Mouse (Mus musculus): ENCODE data around the gene Krt4.

Gene Krt4

DNA sequence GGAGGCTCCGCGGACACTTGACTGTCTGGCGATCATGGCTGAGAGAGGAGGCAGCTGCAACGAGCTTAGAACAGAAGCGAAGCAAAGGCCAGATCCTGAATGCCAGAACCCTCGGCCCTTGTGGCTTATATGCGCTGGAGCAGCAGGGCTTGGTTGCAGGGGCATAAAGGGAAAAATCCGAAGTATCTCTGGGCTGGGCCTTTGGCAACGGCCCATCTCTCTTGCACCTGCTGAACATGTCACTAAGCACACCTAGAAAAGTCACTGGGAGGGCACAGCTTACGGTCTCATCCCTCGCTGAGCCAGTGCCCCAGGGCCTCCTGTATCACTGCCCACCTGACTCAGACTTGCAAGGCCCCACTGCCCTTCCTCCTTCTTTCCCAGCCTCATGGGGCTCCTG is at the start of gene Krt4:
Gene Krt4, minus strand, starts transcription at position 101 of the 400 bp plus-strand sequence.
- DNase-seq (ENCODE audit: low read depth) = no peak

DNA sequence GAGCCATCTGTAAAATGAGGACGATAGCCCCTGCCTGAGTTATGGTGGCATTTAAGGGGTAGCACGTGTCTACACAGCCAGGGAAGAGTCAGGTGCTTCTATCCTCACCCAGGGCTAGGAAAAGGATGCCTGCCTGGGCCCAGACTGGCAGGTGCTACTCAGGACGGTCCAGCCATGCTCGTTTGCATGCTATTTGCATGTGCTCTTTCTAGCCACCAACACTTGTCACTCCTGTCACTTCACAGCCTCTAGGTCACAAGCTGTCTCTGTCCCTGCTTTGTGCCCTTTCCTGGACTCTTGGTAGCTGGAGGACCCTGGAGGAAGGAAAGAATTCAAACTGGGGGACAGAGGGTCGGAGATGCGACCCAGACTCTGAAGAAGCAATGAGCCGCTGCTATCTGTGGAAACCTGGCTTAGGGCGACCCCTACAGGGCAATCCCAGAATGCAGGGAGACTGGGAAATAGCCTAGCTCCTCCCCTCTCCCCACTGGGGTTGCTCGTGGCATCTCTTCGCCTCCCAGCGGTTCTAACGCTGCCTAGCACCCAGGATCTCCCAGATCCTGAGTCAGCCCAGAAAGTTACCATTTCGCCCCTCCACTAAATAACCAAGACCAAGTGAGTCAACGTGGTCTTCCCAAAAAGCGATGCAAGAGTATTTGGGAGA is 49.0 kb upstream of the Krt4 start:
- peak; percentile 89 for DNase-seq (ENCODE audit: low read depth)

DNA sequence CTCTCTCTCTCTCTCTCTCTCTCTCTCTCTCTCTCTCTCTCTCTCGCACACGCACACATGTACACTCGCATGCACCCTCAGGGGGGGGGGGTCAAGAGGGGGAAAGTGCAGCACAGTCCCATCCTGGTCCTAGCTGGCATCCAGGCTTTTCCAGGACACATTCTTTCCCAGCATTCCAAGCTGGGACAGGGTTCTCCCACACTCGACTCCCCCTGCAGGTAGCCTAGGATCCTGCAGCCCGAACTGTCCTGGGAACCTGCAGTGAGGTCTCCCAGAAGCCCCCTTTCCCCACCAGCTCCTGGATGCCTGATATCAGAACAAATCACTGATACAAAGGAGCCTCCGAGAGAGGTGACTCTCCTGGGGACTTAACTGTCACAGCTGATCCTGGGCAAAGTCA is 46.0 kb upstream of the Krt4 start:
- no peak for DNase-seq (ENCODE audit: low read depth)

DNA sequence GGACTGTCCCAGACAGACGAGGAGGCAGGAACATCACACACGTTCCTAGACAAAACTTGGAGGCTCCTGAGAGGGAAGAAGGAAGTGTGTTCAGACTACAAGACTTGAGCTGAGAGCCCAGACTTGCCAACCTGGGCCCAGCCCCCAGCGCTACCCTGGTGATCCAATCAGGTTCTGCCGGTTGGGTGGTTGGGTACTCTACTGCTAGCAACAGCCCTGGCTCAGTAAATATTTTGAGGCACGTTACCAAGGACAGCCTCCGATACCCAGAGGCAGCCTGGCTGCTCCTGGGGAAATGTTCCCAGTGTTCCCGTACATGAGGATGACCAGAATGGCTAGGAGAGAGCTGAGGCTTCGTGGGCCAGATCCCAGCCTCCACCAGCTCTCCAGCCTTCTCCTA is 42.3 kb upstream of the Krt4 start:
- DNase-seq (ENCODE audit: low read depth) = no peak

DNA sequence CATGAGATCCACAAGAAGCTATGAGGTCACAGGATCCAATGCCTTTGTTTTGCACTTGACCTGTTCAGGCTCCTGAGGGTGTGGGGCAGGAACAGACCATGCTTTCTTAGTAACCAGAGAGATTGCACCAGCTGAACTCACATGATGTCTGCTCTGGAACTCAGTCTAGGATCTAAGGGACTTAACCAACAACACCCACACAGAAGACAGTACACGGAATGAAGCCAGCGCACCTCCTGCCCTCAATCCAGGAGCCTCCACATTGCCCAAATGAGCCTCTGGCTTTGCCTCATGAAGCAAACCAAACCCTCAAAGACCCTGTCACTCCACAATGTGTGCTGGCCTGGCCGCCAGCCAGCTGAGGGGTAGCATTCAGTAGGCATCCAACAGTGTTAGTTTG is 34.4 kb upstream of the Krt4 start:
- no peak for DNase-seq (ENCODE audit: low read depth)

DNA sequence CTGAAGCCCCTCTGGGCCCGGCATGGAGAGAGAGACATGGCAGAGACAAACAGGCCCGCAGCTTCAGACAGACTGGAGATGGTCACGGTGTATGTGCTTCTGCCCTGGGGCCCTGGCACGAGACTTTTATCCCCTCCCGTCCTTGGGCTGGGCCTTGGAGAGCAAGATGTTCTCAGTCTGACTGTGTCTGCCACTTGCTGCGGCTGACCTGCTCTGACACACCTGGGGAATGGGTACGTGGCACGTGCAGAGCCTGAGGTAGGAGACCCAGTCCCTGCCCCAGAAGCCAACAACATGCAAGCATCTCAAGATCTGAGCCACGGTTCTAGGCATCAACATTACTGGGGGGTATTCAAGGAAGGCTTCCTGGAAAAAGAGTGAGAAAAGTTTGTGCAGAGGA is 29.7 kb upstream of the Krt4 start, which contains the start of gene Krt78:
Gene Krt78, minus strand, starts transcription at position 101 of the 400 bp plus-strand sequence.
- DNase-seq (ENCODE audit: low read depth) = no peak

DNA sequence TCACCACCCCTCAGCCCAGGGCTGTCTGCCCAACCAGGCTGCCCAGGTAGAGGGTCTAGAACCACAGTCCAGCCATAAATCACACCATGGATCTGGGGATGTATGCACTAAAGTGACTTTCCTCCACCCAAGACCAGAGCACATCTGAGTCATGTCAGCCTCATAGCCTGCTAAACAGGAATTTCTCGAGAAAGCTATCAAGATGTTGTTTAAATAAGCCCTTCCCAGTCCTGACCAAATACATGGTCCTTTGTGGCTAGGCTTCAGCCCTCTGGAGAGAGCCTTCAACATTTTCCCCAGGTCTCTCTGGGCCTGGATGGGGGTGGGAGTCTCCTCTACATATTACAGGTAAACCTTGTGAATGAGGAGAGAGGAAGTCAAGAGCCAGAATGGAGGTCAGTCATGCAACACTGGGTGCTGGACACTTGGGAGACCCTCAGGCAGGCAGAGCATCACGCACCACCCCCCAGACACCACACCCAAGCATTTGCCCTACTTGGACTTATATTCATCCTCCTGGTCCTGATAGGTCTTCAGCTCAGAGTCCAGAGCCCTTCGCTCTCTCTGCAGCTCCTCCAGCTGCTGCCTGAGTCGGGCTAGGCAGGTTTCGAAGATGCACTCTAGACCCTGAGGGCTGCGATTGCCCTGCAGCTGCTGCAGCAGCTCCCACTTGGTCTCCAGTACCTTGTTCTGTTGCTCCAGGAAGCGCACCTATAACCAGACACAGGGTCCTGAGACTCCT is 28.4 kb upstream of the Krt4 start:
- no peak for DNase-seq (ENCODE audit: low read depth)

DNA sequence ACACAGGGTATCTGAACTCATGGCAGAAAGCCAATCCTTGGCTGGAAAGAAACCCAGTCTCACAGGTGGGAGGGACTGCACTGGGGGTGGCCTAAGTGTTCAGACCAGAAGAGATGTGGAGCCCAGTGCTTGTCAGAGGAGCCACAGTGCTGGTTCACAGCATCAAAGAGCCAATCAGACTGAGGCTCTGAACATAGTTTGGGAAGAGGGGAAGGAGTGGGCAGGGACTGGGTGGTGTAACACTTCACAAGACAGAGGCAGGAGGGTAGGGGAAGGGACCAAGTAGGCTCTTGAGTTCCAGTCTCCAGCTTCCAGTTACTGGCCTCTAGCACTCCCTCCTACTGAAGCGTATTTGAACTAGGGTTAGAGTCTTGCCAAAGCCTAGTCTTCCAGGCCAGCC is 20.9 kb upstream of the Krt4 start:
- no peak for DNase-seq (ENCODE audit: low read depth)

DNA sequence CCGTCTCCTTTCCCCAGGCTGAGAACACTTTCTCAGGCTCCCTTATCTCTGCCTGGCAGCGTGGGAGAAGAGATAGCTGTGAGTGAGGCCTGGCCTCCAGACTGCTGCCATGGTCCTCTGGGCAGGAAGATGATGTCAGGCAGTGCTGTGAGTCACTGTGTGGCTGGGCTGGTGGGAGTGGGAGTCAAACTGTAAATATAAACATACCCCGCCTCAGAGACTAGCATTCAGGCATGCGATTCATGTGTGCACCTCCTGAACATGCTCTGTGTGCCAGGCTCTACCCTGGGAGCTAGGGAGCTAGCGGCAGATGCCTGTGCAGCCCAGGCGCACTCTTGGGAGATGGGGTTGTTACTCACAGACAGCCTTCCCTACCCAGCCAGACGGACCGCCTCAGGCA is 17.4 kb upstream of the Krt4 start:
- peak; percentile 5 for DNase-seq (ENCODE audit: low read depth)

DNA sequence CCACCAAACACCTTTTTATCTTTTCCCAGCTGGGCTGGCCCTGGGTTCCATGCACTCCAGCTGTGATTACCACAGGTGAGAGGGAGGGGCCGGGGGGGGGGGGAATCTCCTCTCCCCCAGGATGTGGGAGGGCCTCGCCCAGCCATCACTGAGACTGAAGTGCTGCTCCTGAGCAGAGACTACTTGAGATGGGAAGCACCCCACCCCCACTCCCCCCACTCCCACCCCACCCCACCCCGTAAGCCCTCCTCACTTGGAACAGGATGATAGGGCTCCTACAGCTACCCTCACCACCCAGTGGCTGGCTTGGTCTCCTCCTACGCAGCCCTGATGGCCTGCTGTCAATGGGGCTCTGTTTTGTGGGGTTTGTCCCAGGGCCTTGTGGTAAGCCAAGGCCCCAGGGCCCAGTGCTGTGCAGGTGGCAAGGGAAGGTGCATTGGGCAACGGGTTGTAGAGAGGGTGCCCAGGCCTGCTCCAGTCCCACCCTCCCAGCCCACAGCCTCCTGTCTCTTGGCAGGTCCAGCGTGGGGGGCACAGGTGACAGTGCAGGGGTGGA is 15.8 kb upstream of the Krt4 start, which contains the start of gene Krt79:
Gene Krt79, minus strand, starts transcription at position 51 of the 556 bp plus-strand sequence.
- no peak for DNase-seq (ENCODE audit: low read depth)

DNA sequence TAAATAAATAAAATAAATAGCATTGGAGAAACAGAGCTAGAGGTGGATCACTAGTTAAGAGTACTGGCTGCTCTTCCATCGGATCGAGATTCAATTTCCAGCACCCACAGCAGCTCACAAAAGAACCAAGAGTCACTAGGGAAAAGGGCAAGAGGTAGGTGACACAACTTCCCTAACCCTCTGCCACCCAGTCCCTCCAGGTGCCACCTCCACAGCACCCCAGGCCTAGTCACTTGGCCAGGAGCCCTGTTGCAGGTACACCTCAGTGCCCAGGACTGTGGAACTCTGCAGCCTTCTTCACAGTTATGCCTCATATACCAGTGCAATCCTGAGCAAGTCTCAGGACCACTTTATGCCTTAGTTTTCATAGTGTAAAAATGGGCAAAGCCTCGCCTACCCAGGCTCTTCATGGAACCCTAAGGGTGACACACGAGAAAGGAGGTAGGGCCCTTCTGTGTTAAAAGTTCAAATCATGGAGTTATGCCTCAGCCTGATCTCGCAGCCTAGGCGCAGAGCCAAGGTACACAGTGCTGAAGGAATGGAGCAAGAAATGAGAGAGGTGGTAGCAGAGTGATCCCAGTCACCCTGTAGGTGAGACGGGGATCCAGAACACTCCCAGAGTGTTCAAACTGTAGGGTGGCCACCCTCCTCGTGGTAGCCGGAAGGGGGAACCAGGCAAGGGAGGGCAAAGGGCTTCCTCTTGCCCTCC is 14.2 kb upstream of the Krt4 start:
- no peak for DNase-seq (ENCODE audit: low read depth)

DNA sequence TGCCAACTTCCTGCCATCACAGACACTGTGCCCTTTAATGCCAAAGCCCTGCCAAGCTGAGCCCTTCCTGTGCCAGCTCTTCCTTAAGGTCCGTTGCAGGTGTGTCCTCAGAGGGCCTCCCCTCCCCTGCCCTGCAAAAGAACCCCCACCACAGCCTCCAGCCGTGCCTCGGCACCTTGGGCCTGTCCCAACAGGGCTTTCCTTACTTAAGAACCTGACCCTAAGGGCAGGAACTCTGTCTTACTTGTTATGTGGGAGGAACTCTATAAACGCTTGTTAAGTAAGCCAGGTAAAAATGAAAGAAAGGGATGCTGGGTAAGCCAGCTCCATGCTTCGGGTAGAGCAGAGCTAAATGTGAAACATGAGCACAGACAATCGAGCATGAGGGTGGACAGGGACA is 8.5 kb upstream of the Krt4 start:
- DNase-seq (ENCODE audit: low read depth) = no peak

DNA sequence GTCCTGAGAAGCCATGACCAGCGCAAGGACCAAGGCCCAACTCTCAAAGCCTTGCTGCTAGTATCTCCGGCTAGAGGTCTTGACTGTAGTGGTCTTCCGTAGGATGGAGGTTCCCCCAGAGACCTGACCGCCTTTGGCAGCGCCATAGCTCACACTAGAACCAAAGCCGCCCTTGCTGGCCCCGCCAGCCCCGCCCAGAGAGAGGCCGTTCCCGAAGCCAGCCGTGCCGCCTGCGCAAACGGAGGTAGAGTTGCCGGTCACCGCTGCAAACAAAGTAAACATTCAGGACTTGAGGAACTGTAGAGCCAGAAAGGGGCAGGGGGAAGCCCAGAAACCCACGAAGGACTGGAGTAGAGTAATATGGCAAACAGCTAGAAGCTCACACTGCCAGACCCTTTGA is 5.1 kb upstream of the Krt4 start:
- DNase-seq (ENCODE audit: low read depth) = no peak

DNA sequence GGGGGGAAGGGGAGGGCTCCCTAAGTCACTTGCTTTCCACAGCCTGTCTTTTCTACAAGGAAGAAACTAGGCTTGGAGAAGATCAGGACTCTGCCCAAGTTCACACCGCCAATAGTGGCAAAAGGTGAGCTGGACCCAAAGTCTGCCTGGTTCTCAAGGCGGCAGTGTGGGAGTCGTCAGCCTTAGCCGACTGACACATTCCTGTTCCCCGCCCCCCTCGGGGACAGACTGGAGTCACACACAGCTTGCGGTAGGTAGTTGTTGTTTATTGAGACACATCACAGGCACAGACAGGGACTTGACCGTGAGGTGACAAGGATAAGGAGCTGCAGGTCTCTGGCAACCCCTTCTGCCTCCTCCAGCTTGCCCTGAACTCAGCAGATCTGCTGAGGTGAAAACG is 4.6 kb upstream of the Krt4 start:
- DNase-seq (ENCODE audit: low read depth) = no peak

DNA sequence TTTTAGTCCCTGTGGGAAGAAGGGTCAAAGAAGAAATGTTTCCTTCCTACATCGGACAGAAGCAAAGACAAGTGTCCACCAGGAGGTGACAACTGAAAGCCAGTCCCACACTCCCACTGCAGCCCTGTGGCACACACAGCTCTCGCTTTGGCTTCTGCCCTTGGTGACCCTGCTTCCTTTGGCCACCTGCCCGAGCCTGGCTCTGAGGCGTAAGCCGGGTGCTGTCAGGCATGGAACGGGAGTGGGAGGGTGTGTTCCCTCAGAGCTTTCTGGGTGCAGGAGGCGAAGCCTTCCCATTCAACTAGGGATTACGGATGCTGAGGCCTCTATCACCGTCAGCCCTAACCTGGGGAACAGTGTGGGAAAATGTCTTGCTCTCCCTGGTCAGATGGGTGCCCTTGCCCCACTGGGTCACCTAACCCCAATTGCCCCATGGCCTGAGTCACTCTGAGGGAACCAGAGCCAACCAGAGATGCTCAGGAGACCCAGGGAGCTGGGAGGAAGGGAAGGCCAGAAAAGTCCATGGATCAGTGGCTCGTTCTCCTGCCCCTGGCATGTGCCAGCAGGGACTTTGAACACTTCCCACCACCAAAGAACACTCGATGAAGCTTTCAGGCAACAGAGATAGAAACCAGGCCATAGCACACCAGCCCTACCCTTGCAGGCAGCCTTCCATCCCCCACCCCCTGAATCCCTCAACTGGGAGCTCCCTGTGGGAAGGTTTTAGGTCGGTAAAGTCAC is 3.0 kb upstream of the Krt4 start:
- no peak for DNase-seq (ENCODE audit: low read depth)

DNA sequence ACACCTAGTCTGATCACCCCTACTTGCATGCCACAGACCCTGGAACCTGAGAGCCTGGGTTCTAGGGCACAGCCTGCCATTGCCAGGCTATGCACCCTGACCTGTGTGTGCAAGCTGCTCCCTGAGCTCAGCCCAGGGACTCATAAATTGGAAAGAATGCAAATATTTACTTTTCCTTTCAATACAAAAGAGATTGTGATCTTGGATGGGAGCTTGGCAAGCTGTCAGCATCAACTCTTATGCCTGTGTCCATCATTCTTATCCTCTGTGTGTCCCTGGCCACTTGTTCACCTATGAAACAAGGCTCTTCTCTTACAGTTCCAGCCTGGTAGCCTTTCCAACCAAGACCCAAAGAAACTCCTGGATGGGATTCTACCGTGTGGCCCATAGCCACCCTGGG is 506 bp upstream of the Krt4 start:
- DNase-seq (ENCODE audit: low read depth) = no peak

DNA sequence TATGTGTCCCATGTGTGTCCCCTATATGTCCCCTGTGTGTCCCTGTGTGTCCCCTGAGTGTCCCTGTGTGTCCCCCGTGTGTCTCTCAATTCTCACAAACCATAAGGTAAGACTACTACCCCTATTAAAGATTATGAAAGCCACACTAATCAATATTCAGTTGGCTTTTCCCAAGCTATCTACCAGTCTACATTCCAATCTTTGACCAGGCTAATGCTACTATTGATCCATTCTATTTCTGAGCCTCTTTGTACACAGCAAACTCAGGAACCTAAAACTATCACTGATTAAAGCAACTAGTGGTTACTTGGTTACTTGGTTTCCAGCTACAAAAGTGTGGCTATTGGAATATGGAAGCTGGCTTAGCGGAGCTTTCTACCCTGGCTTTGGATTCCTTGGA is 2.2 kb downstream of the Krt4 start:
- DNase-seq (ENCODE audit: low read depth) = no peak

DNA sequence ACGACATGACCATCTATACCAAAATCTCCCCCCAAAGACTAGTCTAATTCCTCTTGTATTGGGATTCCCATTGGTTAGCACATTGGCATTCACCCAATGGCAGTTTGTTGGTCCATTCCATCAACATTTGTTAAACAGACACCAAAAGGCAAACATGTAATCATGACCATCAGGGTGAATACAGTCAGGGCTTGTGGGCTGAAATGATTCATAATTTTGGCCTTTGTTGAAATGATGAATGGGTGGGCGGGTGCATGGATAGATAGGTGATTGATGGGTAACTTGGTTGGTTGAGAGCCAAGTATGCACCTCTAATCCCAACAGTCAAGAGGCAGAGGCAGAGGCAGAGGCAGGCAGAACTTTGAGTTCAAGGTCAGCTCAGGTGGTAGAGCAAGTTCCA is 8.5 kb downstream of the Krt4 start:
- DNase-seq (ENCODE audit: low read depth) = no peak

DNA sequence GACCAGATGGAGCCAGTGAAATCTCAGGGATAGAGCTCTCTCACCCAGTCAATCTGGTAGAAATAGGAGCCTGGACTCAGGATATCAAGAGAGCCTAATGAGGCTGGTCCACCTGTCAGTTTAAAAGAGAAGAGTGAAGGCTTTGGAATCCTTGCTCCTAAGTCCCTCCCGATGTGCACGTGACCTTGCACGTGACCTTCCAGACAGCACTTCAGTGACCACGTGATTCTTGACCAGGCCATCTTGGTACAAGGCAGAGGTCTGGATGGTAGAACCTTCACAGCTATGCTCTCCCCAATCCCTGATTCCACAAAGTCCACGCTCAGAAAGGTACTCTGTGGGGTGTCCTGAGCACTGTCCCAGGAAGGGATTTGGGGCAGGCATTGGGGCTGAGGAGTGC is 19.7 kb downstream of the Krt4 start:
- DNase-seq (ENCODE audit: low read depth) = no peak

DNA sequence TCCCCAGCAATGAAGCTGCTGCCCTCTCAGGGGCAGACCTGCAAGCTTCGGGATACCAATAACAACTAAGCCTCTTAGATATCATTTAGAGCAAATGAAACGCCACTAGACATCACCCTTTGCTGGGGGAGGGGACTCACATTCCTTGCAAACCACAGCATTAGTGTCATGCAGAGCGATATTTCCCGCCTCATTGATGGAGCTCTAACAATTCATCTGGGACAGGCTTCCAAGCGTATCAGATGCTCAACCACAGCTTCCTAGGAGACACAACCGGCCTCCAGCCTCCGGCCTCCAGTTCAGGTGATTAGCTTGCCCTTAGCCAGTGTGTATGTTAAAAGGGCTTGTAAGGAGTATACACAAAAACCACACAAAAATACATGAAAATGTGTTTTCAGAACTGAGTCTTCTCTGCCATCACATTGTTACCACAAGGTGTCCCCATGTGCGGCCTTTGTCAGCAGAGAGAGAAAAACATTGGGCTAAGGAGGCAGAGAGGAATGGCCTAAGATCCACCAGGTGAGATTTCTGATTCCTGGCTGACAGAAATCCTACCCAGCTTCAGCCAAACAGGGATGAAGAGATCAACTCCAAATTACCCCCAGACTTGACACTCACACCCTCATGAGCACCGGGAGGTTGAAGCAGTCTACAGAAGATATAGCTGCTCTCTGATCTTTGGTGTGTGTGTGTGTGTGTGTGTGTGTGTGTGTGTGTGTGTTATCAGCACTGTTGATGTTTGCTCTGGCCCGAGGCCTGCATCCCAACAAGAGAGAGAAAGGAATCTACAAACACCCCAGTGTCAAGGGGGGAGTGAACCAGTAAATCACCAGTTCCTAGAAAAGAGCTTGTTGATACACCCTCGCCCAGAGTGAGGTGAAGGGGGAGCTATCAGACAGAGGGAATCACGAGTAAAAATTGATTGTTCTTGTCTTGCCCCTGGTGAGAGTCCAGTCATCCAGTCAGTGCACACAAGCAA is 22.1 kb downstream of the Krt4 start:
- DNase-seq (ENCODE audit: low read depth) = no peak

DNA sequence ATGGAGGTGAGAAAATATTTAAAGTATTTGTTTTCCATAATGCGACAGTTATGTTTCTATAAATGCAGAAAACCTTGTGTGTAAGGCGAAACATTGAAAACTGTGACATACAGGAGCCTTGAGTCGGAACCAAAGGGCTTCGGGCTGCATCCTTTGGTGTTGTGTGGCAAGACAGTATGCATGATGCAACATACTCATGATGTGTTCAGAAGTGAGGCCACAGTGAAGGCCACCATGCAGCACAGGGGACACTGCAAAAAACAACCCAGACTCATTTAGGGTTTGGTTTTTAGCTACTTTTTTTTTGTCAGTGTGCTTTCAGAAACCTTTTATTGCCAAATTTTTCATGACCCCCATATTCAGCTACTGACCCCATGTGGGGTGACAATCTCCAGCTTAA is 29.3 kb downstream of the Krt4 start:
- no peak for DNase-seq (ENCODE audit: low read depth)

Data from 416B (cell line).